Mouse (Mus musculus) adrenal gland, postnatal 25 days (tissue): ENCODE data around the gene Ap4s1. TPM values are rescaled to one million over a fixed set of nuclear protein-coding genes. Genes with fewer than 3 reads are reported as not detected.

ENCODE experiments used
- DNase-seq: peaks from one replicate; pipeline ENCODE4 v3.0.0; 2021; ENCODE audit warnings: mixed read lengths
- total RNA-seq: library from RNA; stranded (reverse); gene quantifications from 2 replicates; pipeline ENCODE4 v1.2.3, GENCODE M21; 2021

Gene Ap4s1
- total RNA-seq, 1 experiment from 2014 or later, result 25.8 TPM

DNA sequence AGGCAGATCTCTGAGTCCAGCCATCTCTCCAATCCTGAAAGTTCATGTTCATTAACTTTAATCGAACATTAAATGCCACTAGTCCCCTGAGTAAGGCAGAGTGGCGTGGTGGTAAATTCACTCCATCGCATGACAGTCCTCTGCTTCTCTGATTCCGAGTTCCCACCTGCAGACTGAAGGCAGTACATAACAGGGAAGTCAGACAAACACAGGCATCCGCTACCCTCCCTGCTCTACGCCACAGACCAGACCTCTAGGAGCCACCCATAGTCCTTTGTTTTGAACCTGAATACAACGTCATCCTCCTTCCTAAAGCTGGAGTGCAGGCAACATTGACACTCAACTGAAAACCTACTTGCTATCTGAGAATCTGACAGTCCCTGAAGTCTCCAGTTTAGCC, 13.7 kb downstream of the Ap4s1 start:
- DNase-seq, result no peak

- no peak for DNase-seq
Observed at GRCm38 (mm10) chr12:51705778-51706177, 14.9 kb downstream of the Ap4s1 start.

GRCm38 (mm10) chr12:51706673-51707235, 15.9 kb downstream of the Ap4s1 start:
- no peak for DNase-seq

- no peak for DNase-seq
Observed at GRCm38 (mm10) chr12:51708941-51709686, 18.3 kb downstream of the Ap4s1 start.

DNA sequence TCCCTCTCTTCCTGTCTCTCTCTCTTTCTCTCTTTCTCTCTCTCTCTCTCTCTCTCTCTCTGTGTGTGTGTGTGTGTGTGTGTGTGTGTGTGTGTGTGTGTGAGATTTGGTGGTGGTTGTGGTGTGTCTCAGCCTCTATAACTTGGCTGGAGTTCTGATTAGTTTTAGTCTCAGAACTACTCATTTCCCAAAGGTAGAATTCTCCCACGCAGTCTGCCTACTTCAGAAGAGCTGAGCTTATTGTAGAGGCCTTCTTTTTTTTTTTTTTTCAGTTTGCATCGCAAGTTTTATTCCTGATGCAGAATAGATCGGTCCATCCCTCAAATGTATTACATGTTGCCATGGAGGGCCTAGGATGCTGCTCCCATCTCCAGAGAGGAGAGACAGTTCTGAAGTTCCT, 18.9 kb downstream of the Ap4s1 start:
- no peak for DNase-seq

GRCm38 (mm10) chr12:51710154-51710553, 19.3 kb downstream of the Ap4s1 start:
- no peak for DNase-seq

DNA sequence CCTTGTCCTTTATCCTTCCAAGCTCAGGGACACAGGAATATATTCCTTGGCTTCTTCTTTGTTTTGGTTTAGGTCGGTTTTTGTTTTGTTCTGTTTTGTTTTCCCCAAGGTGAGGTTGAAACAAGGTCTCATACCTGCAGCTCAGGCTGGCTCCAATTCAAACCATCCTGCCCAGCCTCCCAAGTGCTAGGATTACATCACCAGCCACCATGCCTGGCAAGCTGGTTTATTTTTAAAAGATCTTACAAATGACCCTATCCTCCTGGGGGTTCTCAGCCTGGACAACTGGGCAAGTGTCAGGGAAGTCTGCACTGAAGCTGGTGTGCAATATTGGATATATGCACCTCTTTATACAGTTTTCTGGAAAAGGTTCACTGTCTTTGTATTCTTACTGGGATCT, 21.9 kb downstream of the Ap4s1 start:
- no peak for DNase-seq

- no peak for DNase-seq
Observed at GRCm38 (mm10) chr12:51718617-51719016, 27.8 kb downstream of the Ap4s1 start.

- DNase-seq, result no peak
Observed at GRCm38 (mm10) chr12:51721836-51722235, 31.0 kb downstream of the Ap4s1 start.

GRCm38 (mm10) chr12:51729058-51729457, 38.2 kb downstream of the Ap4s1 start:
- DNase-seq, result peak; percentile 30

GRCm38 (mm10) chr12:51729827-51730226, 39.0 kb downstream of the Ap4s1 start:
- no peak for DNase-seq

- DNase-seq, result no peak
Observed at GRCm38 (mm10) chr12:51734605-51735211, 43.9 kb downstream of the Ap4s1 start.

DNA sequence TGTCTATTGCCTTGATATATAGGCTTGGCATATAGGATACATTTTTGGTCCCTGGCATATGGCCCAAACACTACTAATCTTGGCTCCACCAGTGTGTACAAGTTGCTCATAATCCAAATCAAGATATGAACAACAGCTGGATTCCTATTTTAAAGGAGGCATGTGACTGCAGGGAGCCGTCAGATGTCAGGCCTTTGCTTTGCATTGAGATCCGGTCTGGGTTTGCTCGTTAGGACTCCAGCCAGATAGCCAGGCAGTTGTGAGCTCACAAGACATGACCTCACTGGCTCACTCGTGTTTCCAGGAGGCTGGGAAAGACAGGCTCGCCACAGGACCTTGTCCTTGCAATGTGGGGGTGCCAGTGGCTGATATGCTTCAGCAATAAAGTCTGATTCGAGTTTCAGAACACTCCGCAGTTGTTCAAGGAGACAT, 45.0 kb downstream of the Ap4s1 start:
- DNase-seq, result peak; percentile 24

GRCm38 (mm10) chr12:51736381-51736780, 45.5 kb downstream of the Ap4s1 start:
- no peak for DNase-seq

- no peak for DNase-seq
Observed at GRCm38 (mm10) chr12:51736807-51737206, 46.0 kb downstream of the Ap4s1 start.

- peak; percentile 26 for DNase-seq
Observed at GRCm38 (mm10) chr12:51741690-51742089, 50.9 kb downstream of the Ap4s1 start.

DNA sequence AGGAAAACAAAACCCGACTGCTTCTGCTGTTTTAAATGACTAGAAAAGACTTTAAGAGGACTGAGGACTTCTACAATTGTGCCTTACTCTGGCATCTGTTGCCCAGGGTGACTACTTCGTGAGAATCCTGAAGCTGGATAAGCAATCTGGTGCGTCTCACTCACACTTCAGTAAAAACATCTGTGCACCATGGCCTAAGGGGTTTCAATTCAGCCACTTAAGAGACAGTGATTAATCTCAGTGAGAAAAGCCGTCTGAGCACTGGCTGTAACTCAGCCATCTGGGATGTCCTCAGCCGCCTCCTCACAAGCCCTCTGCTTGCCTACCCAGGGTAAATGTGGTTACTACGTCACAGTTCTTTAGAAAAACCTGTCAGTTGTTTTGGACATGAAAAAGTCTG, 54.1 kb downstream of the Ap4s1 start:
- no peak for DNase-seq

DNA sequence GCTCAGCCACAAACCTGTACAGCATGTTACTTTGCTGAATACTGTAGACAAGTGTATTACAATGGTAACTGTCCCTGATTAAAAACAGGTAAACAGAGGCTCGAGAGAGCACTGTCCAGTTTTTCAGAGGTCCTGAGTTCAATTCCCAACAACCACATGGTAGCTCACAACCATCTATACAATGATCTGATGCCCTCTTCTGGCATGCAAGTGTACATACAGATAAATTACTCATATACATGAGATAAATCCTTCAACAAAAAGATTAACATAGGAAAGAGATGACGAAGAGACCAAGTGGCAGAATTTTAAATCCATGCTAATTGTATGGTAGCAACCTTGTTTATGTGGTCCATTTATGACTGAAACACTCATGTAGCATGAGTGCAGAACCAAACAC, 56.5 kb downstream of the Ap4s1 start:
- DNase-seq, result no peak

- no peak for DNase-seq
Observed at GRCm38 (mm10) chr12:51755938-51756598, 65.2 kb downstream of the Ap4s1 start.

DNA sequence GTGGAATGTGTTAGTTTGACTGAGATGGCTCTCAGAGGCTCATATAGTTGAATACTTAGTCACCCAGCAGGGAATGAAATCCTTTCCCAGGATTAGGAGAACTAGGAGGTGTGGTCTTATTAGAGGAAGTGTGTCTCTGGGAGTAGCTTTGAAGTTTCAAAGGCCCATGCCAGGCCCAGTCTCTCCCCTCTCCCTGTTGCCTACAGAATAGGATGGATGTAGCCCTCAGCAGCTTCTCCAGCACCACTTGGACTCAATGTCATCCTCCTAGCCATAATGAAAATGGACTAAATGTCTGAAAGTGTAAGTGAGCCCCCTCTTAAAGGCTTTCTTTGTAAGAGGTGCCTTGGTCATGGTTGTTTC, 65.7 kb downstream of the Ap4s1 start:
- no peak for DNase-seq

DNA sequence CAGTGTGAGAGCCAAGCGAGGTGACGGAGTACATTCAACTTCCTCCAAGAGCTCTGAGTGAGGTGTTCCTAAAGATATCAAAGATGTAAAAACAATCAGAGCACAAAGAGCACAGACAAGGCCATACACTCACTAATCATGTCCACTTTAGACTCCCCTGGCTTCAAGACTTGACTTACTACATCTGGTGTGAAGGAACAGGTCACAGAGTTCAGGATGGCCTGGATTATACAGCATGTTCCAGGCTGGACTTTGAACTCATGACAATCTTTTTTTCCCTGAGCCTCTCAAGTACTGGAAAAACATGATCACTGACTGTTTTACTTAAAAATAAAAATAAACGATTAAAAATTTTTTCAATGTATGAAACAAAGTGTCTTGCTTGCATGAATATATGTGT, 68.5 kb downstream of the Ap4s1 start:
- no peak for DNase-seq

DNA sequence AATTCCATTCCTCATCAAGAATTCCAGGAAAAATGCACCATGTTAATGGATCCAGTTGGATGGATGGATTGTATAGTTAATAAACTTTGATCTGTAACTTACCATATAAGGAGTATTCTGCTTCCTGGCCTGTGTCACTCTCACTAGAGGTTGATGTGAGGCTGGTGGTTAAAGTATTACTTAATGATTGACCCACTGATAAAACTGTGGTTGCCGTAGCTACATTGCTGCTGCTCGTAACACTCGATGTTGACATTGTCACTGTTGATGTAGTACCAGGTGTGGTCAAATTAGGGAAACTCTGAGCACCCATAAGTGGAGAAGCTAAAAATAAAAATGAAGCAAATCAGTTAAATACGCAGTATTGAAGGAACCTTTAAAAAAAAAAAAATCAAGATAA, 76.6 kb downstream of the Ap4s1 start:
- no peak for DNase-seq

GRCm38 (mm10) chr12:51768702-51769101, 77.9 kb downstream of the Ap4s1 start:
- DNase-seq, result no peak
